Mouse (Mus musculus) liver, postnatal 0 days (tissue): ENCODE data around the gene Hrct1. TPM values are rescaled to one million over a fixed set of nuclear protein-coding genes. Genes with fewer than 3 reads are reported as not detected.

Experiments used
- ATAC-seq: fragments of 200-750 bp; cut with Nextera tagmentation; 2 replicates; pipeline ENCODE4 v1.8.0; 2017; ENCODE audit warnings: mild to moderate bottlenecking, moderate library complexity
- DNase-seq: peaks from one replicate; pipeline ENCODE4 v3.0.0-alpha.2; 2016
- H3K27ac ChIP-seq: fragments of 300-500 bp; sonication (generic); 2 replicates; pipeline ENCODE4 v1.5.1; 2014; ENCODE audit warnings: antibody characterized with exemption, moderate library complexity, mild to moderate bottlenecking, low read depth
- H3K27me3 ChIP-seq: fragments of 300-500 bp; sonication (generic); 2 replicates; pipeline ENCODE4 v1.6.1; 2014; ENCODE audit warnings: low read length, control low read depth, mixed read lengths; ENCODE audit not compliant: insufficient read depth
- H3K36me3 ChIP-seq: fragments of 300-500 bp; sonication (generic); replicated peaks from 2 replicates; pipeline ENCODE4 v1.6.1; 2014; ENCODE audit warnings: mild to moderate bottlenecking, control low read depth, low read length, moderate library complexity, mixed read lengths; ENCODE audit not compliant: insufficient read depth
- H3K4me1 ChIP-seq: fragments of 300-500 bp; sonication (generic); 2 replicates; pipeline ENCODE4 v1.6.1; 2014; ENCODE audit warnings: antibody characterized with exemption, mild to moderate bottlenecking, control low read depth; ENCODE audit not compliant: insufficient read depth
- H3K4me2 ChIP-seq: fragments of 300-500 bp; sonication (generic); 2 replicates; pipeline ENCODE4 v1.6.1; 2014; ENCODE audit warnings: low read depth, mild to moderate bottlenecking, low read length, moderate library complexity, mixed read lengths
- H3K4me3 ChIP-seq: fragments of 300-500 bp; sonication (generic); 2 replicates; pipeline ENCODE4 v1.5.1; 2014; ENCODE audit warnings: low read depth, low read length
- H3K9ac ChIP-seq: fragments of 300-500 bp; sonication (generic); replicated peaks from 2 replicates; pipeline ENCODE4 v1.6.1; 2014; ENCODE audit warnings: mild to moderate bottlenecking, moderate library complexity
- H3K9me3 ChIP-seq: fragments of 300-500 bp; sonication (generic); 2 replicates; pipeline ENCODE4 v1.6.1; 2016; ENCODE audit warnings: mild to moderate bottlenecking, control low read depth, low read length, mixed read lengths
- CTCF ChIP-seq: sonication (generic); IDR thresholded peaks from 2 replicates; pipeline ENCODE4 v1.5.1; 2016; ENCODE audit warnings: antibody characterized with exemption, low read depth
- EP300 ChIP-seq: IDR thresholded peaks from 2 replicates; pipeline ENCODE4 v1.6.1; 2016; ENCODE audit warnings: antibody characterized with exemption, low read depth, mild to moderate bottlenecking
- WGBS: fragments of 180-500 bp; shearing (Covaris S2); extraction: QIAGEN DNeasy Blood & Tissue Kit; methylation state at CpG from one replicate; pipeline ENCODE4 v1.1.7; 2014; ENCODE audit not compliant: insufficient replicate concordance; 5-methylcytosine and 5-hydroxymethylcytosine counted together
- polyA plus RNA-seq: library from polyadenylated mRNA; unstranded; fragments of >200 nt; fragmentation: Nextera tagmentation; extraction: Ambion mirVana; gene quantifications from 2 replicates; pipeline ENCODE4 v1.2.1, GENCODE M21; 2015

Hrct1 gene
- polyA plus RNA-seq, 1 experiment from 2014 or later = 0.40 TPM

- no peaks in the 10 kb centered on the region; the same call in 1 of the 2 replicates for H3K9me3 ChIP-seq
- peaks cover 3% of the 10 kb centered on the region; the same call in 1 of the 2 replicates for H3K27me3 ChIP-seq
- H3K4me1 ChIP-seq = no peaks in the 10 kb centered on the region
- no peak for ATAC-seq
- no peak overlapping the region for H3K4me2 ChIP-seq
- H3K36me3 ChIP-seq = no peaks in the 10 kb centered on the region
- 73% methylated on average over 10 of the region's 10 CpGs for WGBS
- no peak overlapping the region for H3K9ac ChIP-seq
- no peak overlapping the region for H3K27ac ChIP-seq
- H3K4me3 ChIP-seq = no peak overlapping the region
- no peak for TF ChIP-seq EP300
- peak; percentile 47 for TF ChIP-seq CTCF
- peak; percentile 30 for DNase-seq
Measured at GRCm38 (mm10) chr4:43760460-43760859, 33.5 kb downstream of the Hrct1 start.

DNA sequence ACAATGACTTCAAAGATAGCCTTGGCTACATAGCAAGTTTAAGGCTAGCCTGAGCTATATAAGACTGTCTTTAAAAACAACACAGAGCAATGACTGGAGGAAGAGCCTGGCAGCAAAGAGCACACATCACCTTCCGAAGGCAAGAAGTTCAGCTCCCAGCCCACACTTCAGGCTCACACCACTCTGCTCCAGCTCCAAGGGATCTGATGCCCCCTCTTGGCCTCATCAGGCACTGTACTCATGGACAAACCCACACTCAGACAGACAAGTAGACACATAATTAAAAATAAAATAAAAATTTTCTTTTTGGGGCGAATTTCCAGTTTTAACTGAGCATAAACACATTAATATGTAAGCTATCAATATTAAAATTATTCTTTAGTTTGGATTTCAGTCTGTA is 34.3 kb downstream of the Hrct1 start:
- no peaks in the 10 kb centered on the region for H3K36me3 ChIP-seq
- 60% methylated on average over 2 of the region's 2 CpGs for WGBS
- DNase-seq (no peak), ATAC-seq (no peak)
- peaks cover 3% of the 10 kb centered on the region; the same call in 1 of the 2 replicates for H3K27me3 ChIP-seq
- H3K27ac ChIP-seq = no peak overlapping the region
- no peak overlapping the region for H3K9ac ChIP-seq
- H3K4me1 ChIP-seq = no peaks in the 10 kb centered on the region
- TF ChIP-seq CTCF (no peak), EP300 (no peak)
- no peaks in the 10 kb centered on the region; the same call in 1 of the 2 replicates for H3K9me3 ChIP-seq
- no peak overlapping the region for H3K4me2 ChIP-seq
- no peak overlapping the region for H3K4me3 ChIP-seq

DNA sequence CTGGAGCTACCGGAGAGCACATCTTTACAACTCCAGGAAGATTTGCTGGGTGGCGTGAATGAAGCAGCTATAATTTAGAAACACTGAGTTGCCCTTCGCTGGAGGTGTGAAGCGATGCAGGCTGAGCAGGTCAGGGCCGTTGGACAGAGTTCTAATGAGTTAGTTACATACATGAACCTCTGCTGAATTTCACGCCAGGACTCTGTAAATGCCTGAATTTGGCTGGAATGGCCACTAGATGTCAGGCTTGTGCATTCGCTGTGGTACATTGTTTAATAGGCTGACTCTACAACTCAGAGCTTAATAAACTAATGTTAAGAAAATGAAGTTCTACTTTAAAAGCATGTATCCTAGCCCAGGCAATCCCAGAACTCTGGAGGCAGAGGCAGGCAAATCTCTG is 36.4 kb downstream of the Hrct1 start:
- no peaks in the 10 kb centered on the region for H3K36me3 ChIP-seq
- no peak for ATAC-seq
- no peaks in the 10 kb centered on the region; the same call in 1 of the 2 replicates for H3K9me3 ChIP-seq
- no peak overlapping the region for H3K27ac ChIP-seq
- H3K4me1 ChIP-seq = no peaks in the 10 kb centered on the region
- no peak overlapping the region for H3K4me3 ChIP-seq
- no peak overlapping the region for H3K4me2 ChIP-seq
- peaks cover 3% of the 10 kb centered on the region; the same call in 1 of the 2 replicates for H3K27me3 ChIP-seq
- H3K9ac ChIP-seq = no peak overlapping the region
- peak; percentile 36 for DNase-seq
- TF ChIP-seq EP300 (no peak), CTCF (peak; percentile 78)
- WGBS = 25% methylated on average over 7 of the region's 7 CpGs

DNA sequence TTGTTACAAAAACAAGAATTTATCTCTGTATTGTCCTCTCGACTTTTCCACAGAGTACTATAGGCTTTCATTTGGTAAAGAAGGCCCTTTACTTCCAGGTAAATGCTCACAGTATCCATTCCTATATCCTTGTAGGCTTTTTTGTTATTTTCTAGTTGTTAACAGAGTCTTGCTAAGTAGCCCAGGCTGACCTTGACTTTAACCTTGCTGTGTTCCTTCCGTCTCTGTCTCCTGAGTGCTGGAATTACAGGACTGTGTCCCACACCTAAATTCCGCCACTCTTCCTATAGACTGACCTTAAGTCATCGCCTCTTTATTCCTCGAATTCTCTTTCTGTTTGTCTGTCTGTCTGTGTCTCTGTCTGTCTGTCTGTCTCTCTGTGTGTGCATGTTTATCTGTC is 41.4 kb downstream of the Hrct1 start:
- WGBS = 74% methylated on average over 5 of the region's 5 CpGs
- no peaks in the 10 kb centered on the region for H3K36me3 ChIP-seq
- TF ChIP-seq EP300 = no peak
- TF ChIP-seq CTCF = no peak

DNA sequence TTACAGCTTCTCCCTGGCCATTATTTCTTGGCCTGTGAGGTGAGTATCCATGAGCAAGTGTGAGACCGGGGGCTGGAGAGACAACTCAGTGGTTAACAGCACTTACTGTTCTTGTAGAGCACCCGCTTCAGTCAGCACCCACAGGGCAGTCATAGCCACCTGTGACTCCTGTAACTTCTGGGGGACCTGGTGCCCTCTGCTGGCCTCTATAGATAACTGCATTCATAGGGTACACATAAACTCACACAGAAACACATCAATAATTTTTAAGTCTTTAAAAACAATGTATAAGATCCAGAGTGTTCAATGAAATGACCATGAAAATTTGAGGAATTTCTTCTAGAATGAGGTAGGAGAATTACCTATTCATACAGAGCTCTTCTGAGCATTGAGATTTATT is 42.4 kb downstream of the Hrct1 start:
- no peaks in the 10 kb centered on the region for H3K36me3 ChIP-seq
- no peak for DNase-seq
- no peak overlapping the region for H3K9ac ChIP-seq
- H3K9me3 ChIP-seq = no peaks in the 10 kb centered on the region; the same call in 1 of the 2 replicates
- H3K27me3 ChIP-seq = no peaks in the 10 kb centered on the region
- 94% methylated on average over 2 of the region's 2 CpGs for WGBS
- no peaks in the 10 kb centered on the region for H3K4me1 ChIP-seq
- H3K4me3 ChIP-seq = no peak overlapping the region
- TF ChIP-seq CTCF = no peak
- no peak for TF ChIP-seq EP300
- no peak overlapping the region for H3K4me2 ChIP-seq
- H3K27ac ChIP-seq = no peak overlapping the region
- ATAC-seq = no peak

More for the DNA sequence above, 41.4 kb downstream of the Hrct1 start:
- DNase-seq (no peak), ATAC-seq (no peak)
- Histone ChIP-seq H3K9ac (no peak overlapping the region), H3K4me2 (no peak overlapping the region), H3K4me3 (no peak overlapping the region), H3K4me1 (no peaks in the 10 kb centered on the region), H3K27me3 (no peaks in the 10 kb centered on the region), H3K27ac (no peak overlapping the region), H3K9me3 (no peaks in the 10 kb centered on the region; the same call in 1 of the 2 replicates)

DNA sequence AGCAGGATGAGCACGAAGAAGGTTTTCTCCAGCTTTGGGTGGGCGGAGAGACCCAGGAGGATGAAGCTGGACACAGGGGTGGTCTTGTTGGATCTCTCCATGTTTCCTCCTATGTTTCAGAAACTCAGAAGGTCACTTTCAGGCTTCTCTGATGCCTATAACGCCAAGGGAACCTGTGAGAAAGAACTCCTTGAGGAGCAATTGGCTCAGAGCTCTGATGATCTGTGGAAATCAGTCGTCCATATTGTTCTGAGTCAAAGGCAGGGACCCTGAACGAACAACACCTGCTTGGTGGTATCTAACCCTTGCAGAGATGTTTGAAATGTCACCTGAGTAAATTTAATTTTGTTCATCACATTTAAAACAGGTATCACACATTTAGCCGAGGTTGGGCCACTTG is 43.9 kb downstream of the Hrct1 start, which contains the start of gene Olfr159:
Gene Olfr159 (minus strand): TSS at position 101 of the 400 bp plus-strand sequence.
- no peaks in the 10 kb centered on the region for H3K36me3 ChIP-seq
- TF ChIP-seq EP300 (no peak), CTCF (no peak)
- H3K4me2 ChIP-seq = no peak within 1 kb of the TSS
- no peaks in the 10 kb centered on the region for H3K4me1 ChIP-seq
- DNase-seq = no peak
- H3K27me3 ChIP-seq = no peaks in the 10 kb centered on the region
- ATAC-seq = no peak
- no peak within 1 kb of the TSS for H3K9ac ChIP-seq
- H3K4me3 ChIP-seq = no peak within 1 kb of the TSS
- no peak within 1 kb of the TSS for H3K27ac ChIP-seq
- H3K9me3 ChIP-seq = no peaks in the 10 kb centered on the region
- 63% methylated on average over 6 of the region's 6 CpGs for WGBS

DNA sequence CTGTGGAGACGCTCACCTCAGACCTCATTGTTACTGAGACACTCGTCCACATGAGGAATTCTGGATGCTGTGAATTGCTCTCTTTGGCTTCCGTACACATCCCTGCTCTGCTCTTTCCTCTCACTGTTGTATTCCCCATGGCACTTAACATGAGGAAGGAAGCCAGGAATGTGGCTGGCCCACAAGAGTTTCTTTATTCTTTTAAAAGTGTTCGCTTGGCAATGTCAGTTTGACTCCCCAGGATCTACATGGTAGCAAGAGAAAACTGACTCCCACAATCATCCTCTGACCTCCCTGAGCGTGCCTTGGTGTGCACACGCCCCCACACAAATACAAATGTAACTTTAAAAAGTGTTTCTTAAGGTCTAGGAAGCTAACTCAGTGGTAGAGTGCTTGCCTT is 44.6 kb downstream of the Hrct1 start:
- Histone ChIP-seq H3K36me3 (no peaks in the 10 kb centered on the region), H3K4me1 (no peaks in the 10 kb centered on the region), H3K27me3 (no peaks in the 10 kb centered on the region), H3K4me3 (no peak overlapping the region), H3K4me2 (no peak overlapping the region), H3K9ac (no peak overlapping the region), H3K27ac (no peak overlapping the region), H3K9me3 (no peaks in the 10 kb centered on the region)
- TF ChIP-seq EP300 (no peak), CTCF (no peak)
- WGBS = 52% methylated on average over 6 of the region's 6 CpGs
- DNase-seq (no peak), ATAC-seq (no peak)
